Mouse (Mus musculus): ENCODE results near the gene Snd1. TPM values are rescaled to one million over a fixed set of nuclear protein-coding genes. Genes with fewer than 3 reads are reported as not detected.

The Snd1 gene
- total and polyA plus RNA-seq, 2 experiments from 2014 or later = 54.7 to 120 TPM

- TF ChIP-seq CTCF (IDR thresholded peaks at IDR 0.05; ENCODE audit: low read depth) (no peak), EP300 (IDR thresholded peaks at IDR 0.05; ENCODE audit: low read depth) (no peak)
- no peaks in the 10 kb centered on the region for H3K36me3 ChIP-seq (replicated peaks; ENCODE audit: control insufficient read depth, insufficient read depth, low read length)
- no peak overlapping the region for H3K4me3 ChIP-seq (ENCODE audit: low read depth, low read length)
- 87% methylated on average over 6 of the region's 6 CpGs for WGBS
- ATAC-seq (ENCODE audit: insufficient read depth, low read depth) = no peak
- no peaks in the 10 kb centered on the region for H3K9me3 ChIP-seq (replicated peaks; ENCODE audit: control insufficient read depth, low read length)
- H3K27me3 ChIP-seq (ENCODE audit: control insufficient read depth, insufficient read depth, low read length) = no peaks in the 10 kb centered on the region
- no peak overlapping the region for H3K9ac ChIP-seq (replicated peaks; ENCODE audit: low read depth, low read length)
- H3K4me2 ChIP-seq (ENCODE audit: low read depth, low read length) = no peak overlapping the region
- H3K27ac ChIP-seq (ENCODE audit: low read depth) = no peak overlapping the region
- DNase-seq (ENCODE audit: low spot score) = no peak
- no peaks in the 10 kb centered on the region for H3K4me1 ChIP-seq (ENCODE audit: control insufficient read depth, insufficient read depth)
Measured at GRCm38 (mm10) chr6:28803678-28804279, 328.8 kb downstream of the Snd1 start.

- no peak for ATAC-seq (ENCODE audit: insufficient read depth, low read depth)
- 91% methylated on average over 5 of the region's 5 CpGs for WGBS
- no peaks in the 10 kb centered on the region for H3K4me1 ChIP-seq (ENCODE audit: control insufficient read depth, insufficient read depth)
- no peaks in the 10 kb centered on the region for H3K36me3 ChIP-seq (replicated peaks; ENCODE audit: control insufficient read depth, insufficient read depth, low read length)
- no peaks in the 10 kb centered on the region for H3K9me3 ChIP-seq (replicated peaks; ENCODE audit: control insufficient read depth, low read length)
- H3K9ac ChIP-seq (replicated peaks; ENCODE audit: low read depth, low read length) = no peak overlapping the region
- no peak for TF ChIP-seq EP300 (IDR thresholded peaks at IDR 0.05; ENCODE audit: low read depth)
- no peak for TF ChIP-seq CTCF (IDR thresholded peaks at IDR 0.05; ENCODE audit: low read depth)
- DNase-seq (ENCODE audit: low spot score) = no peak
- no peak overlapping the region for H3K4me2 ChIP-seq (ENCODE audit: low read depth, low read length)
- H3K4me3 ChIP-seq (ENCODE audit: low read depth, low read length) = no peak overlapping the region
- no peaks in the 10 kb centered on the region for H3K27me3 ChIP-seq (ENCODE audit: control insufficient read depth, insufficient read depth, low read length)
- H3K27ac ChIP-seq (ENCODE audit: low read depth) = no peak overlapping the region
Measured at GRCm38 (mm10) chr6:28804751-28805150, 329.8 kb downstream of the Snd1 start.

- 87% methylated on average over 9 of the region's 9 CpGs for whole genome bisulfite sequencing
- DNase-seq (ENCODE audit: low spot score) = no peak
- no peaks in the 10 kb centered on the region for H3K27me3 ChIP-seq (ENCODE audit: control insufficient read depth, insufficient read depth, low read length)
- no peak overlapping the region for H3K4me2 ChIP-seq (ENCODE audit: low read depth, low read length)
- no peaks in the 10 kb centered on the region for H3K36me3 ChIP-seq (replicated peaks; ENCODE audit: control insufficient read depth, insufficient read depth, low read length)
- H3K9ac ChIP-seq (replicated peaks; ENCODE audit: low read depth, low read length) = no peak overlapping the region; the same call in 1 of the 2 replicates
- no peak for ATAC-seq (ENCODE audit: insufficient read depth, low read depth)
- TF ChIP-seq EP300 (IDR thresholded peaks at IDR 0.05; ENCODE audit: low read depth) (no peak), CTCF (IDR thresholded peaks at IDR 0.05; ENCODE audit: low read depth) (no peak)
- H3K27ac ChIP-seq (ENCODE audit: low read depth) = no peak overlapping the region
- no peak overlapping the region for H3K4me3 ChIP-seq (ENCODE audit: low read depth, low read length)
- H3K9me3 ChIP-seq (replicated peaks; ENCODE audit: control insufficient read depth, low read length) = no peaks in the 10 kb centered on the region
- peaks cover 8% of the 10 kb centered on the region; the same call in 1 of the 2 replicates for H3K4me1 ChIP-seq (ENCODE audit: control insufficient read depth, insufficient read depth)
Measured at GRCm38 (mm10) chr6:28813057-28813456, 338.1 kb downstream of the Snd1 start.

- peaks cover 8% of the 10 kb centered on the region; the same call in 1 of the 2 replicates for H3K4me1 ChIP-seq (ENCODE audit: control insufficient read depth, insufficient read depth)
- 74% methylated on average over 2 of the region's 2 CpGs for WGBS
Measured at GRCm38 (mm10) chr6:28814895-28815294, 340.0 kb downstream of the Snd1 start.

GRCm38 (mm10) chr6:28817039-28817438, 342.1 kb downstream of the Snd1 start:
- no peak for ATAC-seq (ENCODE audit: insufficient read depth, low read depth)
- H3K27me3 ChIP-seq (ENCODE audit: control insufficient read depth, insufficient read depth, low read length) = no peaks in the 10 kb centered on the region
- H3K4me2 ChIP-seq (ENCODE audit: low read depth, low read length) = no peak overlapping the region
- no peak overlapping the region for H3K9ac ChIP-seq (replicated peaks; ENCODE audit: low read depth, low read length)
- no peak for DNase-seq (ENCODE audit: low spot score)
- no peaks in the 10 kb centered on the region for H3K36me3 ChIP-seq (replicated peaks; ENCODE audit: control insufficient read depth, insufficient read depth, low read length)
- no peak overlapping the region for H3K4me3 ChIP-seq (ENCODE audit: low read depth, low read length)
- H3K27ac ChIP-seq (ENCODE audit: low read depth) = no peak overlapping the region
- H3K4me1 ChIP-seq (ENCODE audit: control insufficient read depth, insufficient read depth) = 0 out of 2 replicates have a peak, but pooled peaks cover 5% of the 10 kb centered on the region
- WGBS = 50% methylated on average over 9 of the region's 9 CpGs
- H3K9me3 ChIP-seq (replicated peaks; ENCODE audit: control insufficient read depth, low read length) = no peaks in the 10 kb centered on the region
- TF ChIP-seq EP300 (IDR thresholded peaks at IDR 0.05; ENCODE audit: low read depth) (no peak), CTCF (IDR thresholded peaks at IDR 0.05; ENCODE audit: low read depth) (no peak)

More at GRCm38 (mm10) chr6:28814895-28815294, 340.0 kb downstream of the Snd1 start:
- no peaks in the 10 kb centered on the region for H3K27me3 ChIP-seq (ENCODE audit: control insufficient read depth, insufficient read depth, low read length)
- no peak for TF ChIP-seq EP300 (IDR thresholded peaks at IDR 0.05; ENCODE audit: low read depth)
- TF ChIP-seq CTCF (IDR thresholded peaks at IDR 0.05; ENCODE audit: low read depth) = no peak
- H3K27ac ChIP-seq (ENCODE audit: low read depth) = no peak overlapping the region
- H3K9ac ChIP-seq (replicated peaks; ENCODE audit: low read depth, low read length) = no peak overlapping the region
- ATAC-seq (ENCODE audit: insufficient read depth, low read depth) (no peak), DNase-seq (ENCODE audit: low spot score) (no peak)
- H3K9me3 ChIP-seq (replicated peaks; ENCODE audit: control insufficient read depth, low read length) = no peaks in the 10 kb centered on the region
- H3K4me2 ChIP-seq (ENCODE audit: low read depth, low read length) = no peak overlapping the region
- no peaks in the 10 kb centered on the region for H3K36me3 ChIP-seq (replicated peaks; ENCODE audit: control insufficient read depth, insufficient read depth, low read length)
- no peak overlapping the region for H3K4me3 ChIP-seq (ENCODE audit: low read depth, low read length)
